Mouse (Mus musculus) CH12.LX (cell line): ENCODE results near the gene Hist1h1d. TPM values are rescaled to one million over a fixed set of nuclear protein-coding genes. Genes with fewer than 3 reads are reported as not detected.
"Not testable (repeated sequence)": the region's sequence is repeated elsewhere in the genome, so short reads cannot be mapped to it uniquely, and the experiment has no call there.

Source experiments
- DNase-seq: peaks from one replicate; pipeline ENCODE4 v3.0.0-alpha.2; 2013; ENCODE audit errors: extremely low read depth
- H3K27ac ChIP-seq: 2 replicates; pipeline ENCODE4 v1.5.1; 2012; ENCODE audit warnings: low read depth, mild to moderate bottlenecking, control low read depth, moderate library complexity; ENCODE audit not compliant: insufficient read depth
- H3K27me3 ChIP-seq: replicated peaks from 2 replicates; pipeline ENCODE3; 2012; ENCODE audit warnings: inconsistent platforms
- H3K36me3 ChIP-seq, 2 experiments: replicated peaks in 1 of 2; 2 replicates each; pipeline versions ENCODE3 to v1.6.1; 2012; ENCODE audit warnings: inconsistent platforms in 1 of 2, low read length in 1 of 2, mild to moderate bottlenecking in 1 of 2, mixed read lengths in 1 of 2, moderate library complexity in 1 of 2; ENCODE audit not compliant: control insufficient read depth in 1 of 2, insufficient read depth in 1 of 2
- H3K4me1 ChIP-seq, 2 experiments: 2 replicates each; pipeline ENCODE4 v1.6.1; 2012; ENCODE audit warnings: inconsistent platforms in 1 of 2, moderate library complexity in 1 of 2; ENCODE audit not compliant: insufficient read depth in 2 of 2, control insufficient read depth in 1 of 2
- H3K4me2 ChIP-seq: 2 replicates; pipeline ENCODE4 v1.6.1; 2012; ENCODE audit warnings: low read depth, mild to moderate bottlenecking, control low read depth; ENCODE audit not compliant: poor library complexity, insufficient read depth, severe bottlenecking
- H3K4me3 ChIP-seq, 3 experiments: fragments of 150-350 bp in 1 of 3; sonication (generic) in 1 of 3; replicated peaks in 1 of 3; 2 replicates each; pipeline versions ENCODE3 to v1.5.1; 2011 to 2012; ENCODE audit warnings: low read depth in 2 of 3, low read length in 2 of 3, mild to moderate bottlenecking in 2 of 3, moderate library complexity in 2 of 3, control low read depth in 1 of 3, improper control_type of control experiment in 1 of 3, inconsistent platforms in 1 of 3, mixed read lengths in 1 of 3; ENCODE audit not compliant: poor library complexity in 1 of 3
- H3K79me2 ChIP-seq: replicated peaks from 2 replicates; pipeline ENCODE4 v1.6.1; 2012; ENCODE audit warnings: mild to moderate bottlenecking, moderate library complexity; ENCODE audit not compliant: control insufficient read depth, poor library complexity, insufficient read depth, severe bottlenecking; ENCODE audit errors: extremely low read depth
- H3K9ac ChIP-seq: 2 replicates; pipeline ENCODE4 v1.6.1; 2012; ENCODE audit warnings: low read depth, mild to moderate bottlenecking, control low read depth, moderate library complexity; ENCODE audit not compliant: insufficient read depth
- H3K9me3 ChIP-seq: replicated peaks from 2 replicates; pipeline ENCODE3; 2012; ENCODE audit warnings: low read length, inconsistent platforms, mixed read lengths
- CHD1 ChIP-seq: IDR thresholded peaks from 2 replicates; pipeline ENCODE4 v1.6.1; 2012; ENCODE audit warnings: low read depth, low read length, improper control_type of control experiment, inconsistent platforms
- CHD2 ChIP-seq: IDR thresholded peaks from 2 replicates; pipeline ENCODE4 v1.6.1; 2011; ENCODE audit warnings: low read length, improper control_type of control experiment
- ELF1 ChIP-seq: IDR thresholded peaks from 2 replicates; pipeline ENCODE4 v1.6.1; 2014; ENCODE audit warnings: low read depth, mild to moderate bottlenecking, inconsistent platforms, low read length, improper control_type of control experiment
- HCFC1 ChIP-seq: IDR thresholded peaks from 2 replicates; pipeline ENCODE4 v1.6.1; 2012; ENCODE audit warnings: low read depth, mild to moderate bottlenecking, inconsistent platforms, low read length, improper control_type of control experiment
- NELFE ChIP-seq: IDR thresholded peaks from 2 replicates; pipeline ENCODE4 v1.6.1; 2011; ENCODE audit warnings: low read depth, low read length, improper control_type of control experiment
- NRF1 ChIP-seq: IDR thresholded peaks from 2 replicates; pipeline ENCODE4 v1.6.1; 2014; ENCODE audit warnings: low read depth, mild to moderate bottlenecking, inconsistent platforms, low read length, improper control_type of control experiment, moderate library complexity
- POLR2A ChIP-seq: IDR thresholded peaks from 2 replicates; pipeline ENCODE4 v1.6.1; 2011; ENCODE audit warnings: low read depth, mild to moderate bottlenecking, improper control_type of control experiment, low read length
- POLR2AphosphoS2 ChIP-seq: IDR thresholded peaks from 2 replicates; pipeline ENCODE4 v1.6.1; 2011; ENCODE audit warnings: low read depth, low read length, improper control_type of control experiment
- RCOR1 ChIP-seq: conservative IDR thresholded peaks from 2 replicates; pipeline ENCODE4 v1.6.1; 2012; ENCODE audit warnings: low read depth, mild to moderate bottlenecking, inconsistent platforms, low read length, improper control_type of control experiment
- SIN3A ChIP-seq: IDR thresholded peaks from 2 replicates; pipeline ENCODE4 v1.6.1; 2012; ENCODE audit warnings: low read length, improper control_type of control experiment, inconsistent platforms
- TBP ChIP-seq: conservative IDR thresholded peaks from 2 replicates; pipeline ENCODE4 v1.6.1; 2011; ENCODE audit warnings: low read depth, low read length, improper control_type of control experiment
- TCF12 ChIP-seq: IDR thresholded peaks from 2 replicates; pipeline ENCODE4 v1.6.1; 2014; ENCODE audit warnings: low read depth, mild to moderate bottlenecking, inconsistent platforms, low read length, improper control_type of control experiment
- UBTF ChIP-seq: IDR thresholded peaks from 2 replicates; pipeline ENCODE4 v1.6.1; 2012; ENCODE audit warnings: low read depth, mild to moderate bottlenecking, inconsistent platforms, low read length, improper control_type of control experiment, moderate library complexity
- ZMIZ1 ChIP-seq: IDR thresholded peaks from 2 replicates; pipeline ENCODE4 v1.6.1; 2012; ENCODE audit warnings: low read depth, mild to moderate bottlenecking, inconsistent platforms, low read length, improper control_type of control experiment
- dilution Hi-C: fragments of 300-500 bp; cut with MboI; formaldehyde crosslinking; loops from 2 replicates; pipeline ENCODE4 v1.14.3; 2020; ENCODE audit warnings: low sequenced_read_pairs; ENCODE audit not compliant: extremely low pct_unique_long_range_greater_than_20kb, extremely low pct_ligation_motif_present
- in situ Hi-C: fragments of 300-500 bp; cut with MboI; formaldehyde crosslinking; loops from 3 replicates; pipeline ENCODE4 v1.14.3; 2019; ENCODE audit warnings: low sequenced_read_pairs, low pct_ligation_motif_present, low pct_unique_long_range_greater_than_20kb, mixed read lengths
- polyA plus RNA-seq: library from polyadenylated mRNA; unstranded; fragments of >175 nt; gene quantifications from 2 replicates; pipeline ENCODE4 v1.2.1, GENCODE M21; 2012; ENCODE audit warnings: low read depth; ENCODE audit not compliant: insufficient read length
- total RNA-seq, 2 experiments: library from RNA; depleted of rRNA; stranded (reverse); fragments of 300-350 nt in 1 of 2; fragments of >200 nt in 1 of 2; gene quantifications; 2 replicates each; pipeline ENCODE4 v1.2.3; 2012 to 2014

Gene Hist1h1d
- total and polyA plus RNA-seq, 3 experiments: 0.14 to 112 (median 2.3) TPM

DNA sequence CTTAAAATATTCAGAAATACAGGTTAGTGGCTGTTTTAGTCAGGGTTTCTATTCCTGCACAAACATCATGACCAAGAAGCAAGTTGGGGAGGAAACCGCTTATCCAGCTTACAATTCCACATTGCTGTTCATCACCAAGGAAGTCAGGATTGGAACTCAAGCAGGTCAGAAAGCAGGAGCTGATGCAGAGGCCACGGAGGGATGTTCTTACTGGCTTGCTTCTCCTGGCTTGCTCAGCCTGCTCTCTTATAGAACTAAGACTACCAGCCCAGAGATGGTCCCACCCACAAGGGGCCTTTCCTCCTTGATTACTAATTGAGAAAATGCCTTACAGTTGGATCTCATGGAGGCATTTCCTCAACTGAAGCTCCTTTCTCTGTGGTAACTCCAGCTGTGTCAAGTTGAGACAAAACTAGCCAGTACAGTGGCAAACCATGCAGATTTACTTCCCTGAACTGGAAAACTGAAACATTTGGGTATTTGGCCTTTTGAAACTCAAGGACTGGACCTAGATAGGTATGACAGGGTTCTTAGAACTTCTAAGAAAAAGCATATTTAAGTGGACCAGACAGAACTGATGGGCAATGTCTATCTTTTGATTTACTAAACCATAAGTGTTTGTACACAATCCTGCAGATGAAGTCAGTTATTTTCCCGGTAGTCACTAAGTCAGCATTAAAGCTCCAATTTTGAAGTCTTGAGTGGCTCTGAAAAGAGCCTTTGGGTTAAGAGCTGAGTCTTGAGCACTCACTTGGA, 10.7 kb upstream of the Hist1h1d start:
- DNase-seq, in situ Hi-C loops, H3K36me3 ChIP-seq, H3K27me3 ChIP-seq, dilution Hi-C loops, H3K79me2 ChIP-seq, H3K9me3 ChIP-seq: not testable (repeated sequence)
- TF ChIP-seq NELFE (peak; percentile 52), CHD2 (0 out of 2 replicates have a peak, but pooled peaks have one; percentile 4), POLR2A (peak; percentile 44; the same call in 1 of the 2 replicates), SIN3A (peak; percentile 67; the same call in 1 of the 2 replicates), CHD1 (peak; percentile 69; the same call in 1 of the 2 replicates), POLR2AphosphoS2 (peak; percentile 99), RCOR1 (peak; percentile 39; the same call in 1 of the 2 replicates), ZMIZ1 (peak; percentile 77; the same call in 1 of the 2 replicates)
- Histone ChIP-seq H3K9ac (peak overlapping the region; percentile 97), H3K4me1 (peaks cover 5 to 36% of the 10 kb centered on the region in 2 experiments; a peak in 3 of 4 replicates), H3K27ac (peak overlapping the region; percentile 97), H3K4me2 (peak overlapping the region; percentile 84), H3K4me3 (peak overlapping the region; percentile 34 to 72 (median 50))

DNA sequence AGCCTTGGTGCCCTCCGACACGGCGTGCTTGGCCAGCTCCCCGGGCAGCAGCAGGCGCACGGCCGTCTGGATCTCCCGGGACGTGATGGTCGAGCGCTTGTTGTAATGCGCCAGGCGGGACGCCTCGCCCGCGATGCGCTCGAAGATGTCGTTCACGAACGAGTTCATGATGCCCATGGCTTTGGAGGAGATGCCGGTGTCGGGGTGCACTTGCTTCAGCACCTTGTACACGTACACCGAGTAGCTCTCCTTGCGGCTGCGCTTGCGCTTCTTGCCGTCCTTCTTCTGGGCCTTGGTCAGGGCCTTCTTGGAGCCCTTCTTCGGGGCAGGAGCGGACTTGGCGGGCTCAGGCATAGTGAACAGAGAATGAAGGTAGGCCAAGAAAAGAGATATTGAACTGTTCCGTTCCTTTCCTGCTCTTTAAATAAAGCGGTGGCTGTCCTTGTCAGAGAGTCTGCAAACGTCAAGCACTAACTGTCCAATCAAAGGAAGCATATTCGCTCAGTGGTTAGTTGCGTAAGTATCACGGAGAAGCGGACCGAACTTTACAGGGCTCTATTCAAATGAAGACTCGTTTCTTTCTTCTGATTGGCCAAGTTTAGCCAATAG, 10.0 kb upstream of the Hist1h1d start, which contains the start of gene Hist1h2bh:
Hist1h2bh (minus strand) TSS at position 394 of the 609 bp plus-strand sequence.
- dilution Hi-C loops: not testable (repeated sequence)
- TF ChIP-seq TCF12 (peak; percentile 93), NRF1 (peak; percentile 63), NELFE (peak; percentile 99), ELF1 (0 out of 2 replicates have a peak, but pooled peaks have one; percentile 9), POLR2A (peak; percentile 99), SIN3A (0 out of 2 replicates have a peak, but pooled peaks have one; percentile 18), UBTF (peak; percentile 98), POLR2AphosphoS2 (peak; percentile 98), ZMIZ1 (peak; percentile 99), HCFC1 (peak; percentile 53; the same call in 1 of the 2 replicates), TBP (peak; percentile 99)

More for the DNA sequence above, 10.0 kb upstream of the Hist1h1d start, which contains the start of gene Hist1h2bh:
- peak within 1 kb of the TSS; percentile 97 for H3K27ac ChIP-seq
- peak within 1 kb of the TSS; percentile 97 for H3K9ac ChIP-seq
- H3K36me3 ChIP-seq, H3K79me2 ChIP-seq, H3K9me3 ChIP-seq, H3K27me3 ChIP-seq, in situ Hi-C loops: not testable (repeated sequence)
- DNase-seq: peak; percentile 98
- H3K4me3 ChIP-seq: peak within 1 kb of the TSS; percentile 50 to 72 (median 51)
- peaks cover 3 to 29% of the 10 kb centered on the region in 2 experiments; a peak in 3 of 4 replicates for H3K4me1 ChIP-seq
- H3K4me2 ChIP-seq: peak within 1 kb of the TSS; percentile 84
